Mouse (Mus musculus) heart, postnatal 4 days (tissue): Measurements from ENCODE around the gene Traf3ip1. TPM values are rescaled to one million over a fixed set of nuclear protein-coding genes. Genes with fewer than 3 reads are reported as not detected.
"Not testable (repeated sequence)": the region's sequence is repeated elsewhere in the genome, so short reads cannot be mapped to it uniquely, and the experiment has no call there.

Source experiments
- DNase-seq: peaks from one replicate; pipeline ENCODE4 v3.0.0; 2021
- total RNA-seq, 2 experiments: library from RNA; stranded (reverse); gene quantifications; 2 replicates each; pipeline ENCODE4 v1.2.3; 2021

Gene Traf3ip1
- total RNA-seq, 2 experiments from 2014 or later: 4.3 to 4.6 TPM

DNA sequence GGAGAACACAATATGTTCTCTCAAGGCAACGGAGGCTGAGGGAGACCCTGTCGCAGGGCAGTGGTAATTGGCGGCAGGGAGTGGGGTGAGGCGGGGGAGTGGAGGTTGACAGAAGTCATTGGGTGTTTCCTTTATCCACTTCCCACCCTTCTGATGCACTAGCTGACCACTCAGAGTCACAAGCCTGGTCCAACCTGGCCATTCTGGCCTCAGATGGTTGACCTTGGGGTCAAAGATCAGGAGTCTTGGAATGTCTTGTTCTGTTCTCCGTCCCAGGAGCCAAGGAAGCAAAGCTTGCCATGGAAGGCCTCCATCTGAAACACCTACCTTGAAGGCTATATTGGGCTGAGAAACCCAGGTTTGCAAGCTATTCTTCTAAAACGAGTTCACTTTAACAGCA is 28.3 kb upstream of the Traf3ip1 start:
- DNase-seq: no peak

DNA sequence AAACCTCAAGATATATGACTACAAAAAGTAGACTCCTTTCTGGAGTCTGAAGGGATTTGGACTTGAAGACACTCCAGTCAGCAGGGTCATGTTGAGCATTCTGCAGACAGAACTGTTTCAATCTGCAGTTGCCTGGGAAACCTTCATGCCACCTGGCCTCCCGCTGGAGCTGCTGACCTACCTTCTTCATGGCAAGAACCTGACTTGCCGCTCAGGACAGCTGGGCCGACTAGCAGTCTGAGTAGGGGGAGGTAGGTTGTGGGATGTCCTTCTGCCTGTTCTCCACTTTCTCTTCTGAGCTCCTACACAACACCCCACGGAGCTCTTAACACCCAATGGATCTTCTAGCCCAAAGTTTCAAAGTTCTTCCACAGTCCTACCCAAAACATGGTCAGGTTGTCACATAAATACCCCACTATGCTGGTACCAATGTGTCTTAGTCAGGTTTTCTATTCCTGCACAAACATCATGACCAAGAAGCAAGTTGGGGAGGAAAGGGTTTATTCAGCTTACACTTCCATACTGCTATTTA is 24.5 kb upstream of the Traf3ip1 start:
- no peak for DNase-seq

DNA sequence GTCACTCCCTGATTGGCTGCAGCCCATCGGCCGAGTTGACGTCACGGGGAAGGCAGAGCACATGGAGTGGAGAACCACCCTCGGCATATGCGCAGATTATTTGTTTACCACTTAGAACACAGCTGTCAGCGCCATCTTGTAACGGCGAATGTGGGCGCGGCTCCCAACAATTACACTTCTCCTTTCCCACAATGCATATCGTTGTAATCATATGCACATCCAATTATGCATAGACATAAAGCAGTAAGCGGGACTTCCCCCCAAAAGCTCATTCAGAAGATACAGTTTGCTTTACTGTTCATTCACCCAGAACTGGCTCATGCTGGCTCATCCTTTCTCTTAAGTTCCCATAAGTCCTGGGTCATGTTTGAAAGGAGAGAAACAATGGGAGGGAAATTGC is 16.3 kb upstream of the Traf3ip1 start:
- not testable (repeated sequence) for DNase-seq

DNA sequence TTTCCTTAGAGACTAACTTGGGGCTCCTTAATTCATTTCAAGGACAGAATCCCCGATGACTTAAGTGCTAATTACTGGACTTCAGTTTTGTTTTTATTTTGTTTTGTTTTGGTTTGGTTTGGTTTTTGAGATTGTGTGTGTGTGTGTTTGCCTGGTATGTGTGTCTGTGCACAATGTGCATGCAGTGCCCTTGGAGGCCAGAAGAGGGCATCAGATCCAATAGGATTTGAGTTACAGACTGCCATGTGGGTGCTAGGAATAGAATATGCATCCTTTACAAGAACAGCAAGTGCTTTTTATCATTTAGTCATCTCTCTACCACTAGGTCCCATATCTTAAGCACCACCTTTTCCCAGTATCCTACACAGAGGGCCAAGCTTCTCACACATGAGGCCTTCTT is 15.5 kb upstream of the Traf3ip1 start:
- DNase-seq: no peak

DNA sequence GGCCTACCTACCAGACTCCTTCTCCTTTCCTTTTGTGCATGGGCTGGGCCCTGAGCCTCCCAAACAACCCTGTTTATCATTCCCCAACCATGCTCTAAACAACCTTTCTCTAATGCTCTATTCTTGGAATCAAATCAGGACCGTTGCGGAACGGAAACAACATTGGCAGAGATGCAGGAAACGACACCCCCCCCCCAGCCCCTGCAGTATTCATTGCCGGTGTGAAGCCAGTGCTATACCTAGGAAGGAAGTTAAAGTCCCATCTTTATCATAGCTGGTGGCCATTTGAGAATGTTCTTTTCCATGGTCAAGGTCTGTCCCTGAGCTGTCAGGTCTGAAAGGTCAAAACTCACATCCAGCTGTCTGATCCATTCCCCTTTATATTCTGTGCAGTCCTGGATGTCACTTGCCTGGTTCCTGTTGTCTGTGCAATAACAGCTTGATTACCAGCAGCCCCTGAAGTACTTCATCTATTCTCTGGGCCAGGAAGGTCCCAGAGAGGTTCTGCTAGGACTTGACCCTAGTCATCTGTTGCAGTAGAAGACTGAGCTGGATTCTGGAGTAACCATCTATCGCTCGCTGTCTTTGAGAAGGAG is 11.7 kb upstream of the Traf3ip1 start:
- no peak for DNase-seq

DNA sequence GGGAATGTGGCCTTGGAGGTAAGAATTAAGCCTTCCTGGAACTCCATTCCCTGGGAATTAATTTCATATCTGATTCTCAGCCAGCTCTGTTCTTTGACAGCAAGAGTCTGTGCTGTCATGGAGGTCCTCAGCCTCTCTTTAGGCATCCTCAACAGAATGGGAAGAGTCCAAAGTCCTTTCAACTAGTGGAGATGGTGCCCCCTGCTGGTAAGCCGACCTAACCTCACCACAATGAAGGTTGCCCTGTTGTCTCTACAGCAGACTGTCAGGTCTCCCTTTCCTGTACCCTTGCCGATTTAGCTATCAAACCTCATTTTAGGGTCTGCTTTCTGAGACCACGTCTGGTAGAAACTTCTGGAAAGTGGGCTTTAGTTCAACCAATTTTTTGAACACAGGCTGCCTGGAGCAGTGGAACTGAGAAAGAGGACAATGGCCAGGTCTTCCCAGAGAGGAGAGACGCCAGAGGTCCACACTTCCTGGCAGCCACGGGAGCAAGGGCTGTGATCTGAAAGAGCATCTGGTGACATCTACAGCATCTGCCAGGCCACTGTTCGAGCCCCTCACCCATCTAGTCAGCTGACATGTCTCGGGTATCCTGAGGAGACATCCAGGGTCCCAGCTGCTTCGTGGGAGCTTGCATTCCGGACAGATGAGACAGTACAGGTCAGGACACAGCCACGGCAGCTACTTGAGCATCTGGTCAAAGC is 11.0 kb upstream of the Traf3ip1 start:
- peak; percentile 93 for DNase-seq

DNA sequence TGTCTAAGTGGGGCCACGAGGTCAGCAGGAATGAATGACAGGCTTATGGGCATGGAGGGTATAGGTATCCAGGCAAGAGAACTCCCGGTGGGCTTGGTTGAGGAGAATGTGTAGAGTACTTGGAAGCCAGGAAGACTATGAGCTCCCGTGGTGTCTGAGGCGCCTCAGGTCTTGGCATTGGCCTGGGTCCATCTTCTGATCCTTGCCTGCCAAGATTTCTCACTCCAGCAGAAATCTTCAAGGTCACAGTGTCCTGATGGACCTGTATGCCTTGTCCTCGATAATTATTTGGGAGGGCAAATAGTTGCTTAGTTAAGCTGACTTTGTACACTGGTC is 10.5 kb upstream of the Traf3ip1 start:
- DNase-seq: no peak

DNA sequence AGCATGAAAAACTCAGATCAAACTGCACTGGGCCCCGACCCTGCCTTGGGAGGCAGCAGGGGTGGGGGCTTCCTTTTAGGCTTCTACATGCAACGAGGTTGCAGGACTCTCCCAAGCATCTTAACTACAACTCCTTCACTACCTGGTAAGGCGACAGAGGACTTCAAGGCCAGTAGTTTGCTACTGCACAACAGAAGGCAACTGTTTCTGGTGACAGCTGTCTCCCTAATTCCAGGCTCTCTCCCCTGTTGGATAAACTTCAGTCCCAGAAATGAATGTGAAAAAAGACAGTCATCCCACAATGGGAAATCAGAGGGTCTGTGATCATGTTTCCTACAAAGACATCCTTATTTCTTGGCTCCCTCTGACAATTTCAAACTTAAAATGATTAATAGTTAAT is 9.0 kb upstream of the Traf3ip1 start:
- no peak for DNase-seq

DNA sequence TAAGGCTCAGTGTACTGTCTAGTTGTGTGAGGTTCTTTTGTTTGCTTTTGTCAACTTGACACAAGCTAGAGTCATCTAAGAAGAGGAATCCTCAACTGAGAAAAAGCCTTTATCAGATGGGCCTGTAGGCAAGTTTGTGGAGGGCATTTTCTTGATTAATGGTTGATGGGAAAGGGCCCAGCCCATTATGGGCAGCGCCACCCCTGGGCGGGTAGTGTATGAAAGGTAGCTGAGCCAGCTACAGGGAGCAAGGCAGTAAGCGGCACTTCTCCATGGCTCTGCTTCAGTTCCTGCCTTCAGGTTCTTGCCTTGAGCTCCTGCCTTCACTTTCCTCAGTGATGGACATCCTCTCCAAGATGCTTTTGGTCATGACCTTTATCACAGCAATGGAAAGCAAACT is 8.3 kb upstream of the Traf3ip1 start:
- no peak for DNase-seq

DNA sequence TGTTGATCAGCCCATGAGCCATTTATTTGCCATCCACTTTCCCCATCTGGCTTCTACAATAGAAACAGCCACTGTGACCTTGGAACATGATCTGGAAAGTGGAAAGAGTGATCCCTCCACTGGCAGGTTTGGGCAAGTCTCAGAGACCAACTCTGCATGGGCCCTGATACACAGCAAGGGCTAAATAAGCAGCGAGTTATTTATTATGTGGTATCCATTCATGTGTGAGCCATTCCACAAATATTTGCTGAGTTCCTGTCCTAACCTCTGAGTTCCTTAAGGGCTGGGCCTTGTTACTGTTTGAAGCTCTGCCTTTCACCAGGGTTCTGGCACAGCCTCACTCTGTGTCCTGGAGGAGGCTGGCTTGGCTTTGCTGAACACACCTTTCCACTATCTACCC is 4.1 kb upstream of the Traf3ip1 start:
- no peak for DNase-seq

DNA sequence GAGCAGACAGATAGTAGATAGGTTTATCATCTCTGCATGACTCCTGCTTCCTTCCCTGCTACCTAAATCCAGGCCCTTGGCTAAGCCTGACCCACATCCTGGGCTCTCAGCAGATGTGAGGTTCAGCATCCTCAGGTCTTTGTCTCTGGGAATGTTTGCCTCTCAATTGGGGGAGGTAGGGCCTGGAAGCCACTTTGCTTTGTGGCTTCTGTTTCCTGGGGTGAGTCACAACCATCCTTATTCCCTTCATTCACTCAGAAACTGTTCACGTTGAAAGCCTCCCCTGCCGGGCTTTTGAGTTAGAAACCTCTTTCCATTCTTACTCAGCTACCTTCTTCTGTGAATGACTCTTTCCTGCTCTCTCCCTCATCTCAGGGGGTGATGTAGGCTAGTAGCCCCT is 1.7 kb upstream of the Traf3ip1 start:
- no peak for DNase-seq

DNA sequence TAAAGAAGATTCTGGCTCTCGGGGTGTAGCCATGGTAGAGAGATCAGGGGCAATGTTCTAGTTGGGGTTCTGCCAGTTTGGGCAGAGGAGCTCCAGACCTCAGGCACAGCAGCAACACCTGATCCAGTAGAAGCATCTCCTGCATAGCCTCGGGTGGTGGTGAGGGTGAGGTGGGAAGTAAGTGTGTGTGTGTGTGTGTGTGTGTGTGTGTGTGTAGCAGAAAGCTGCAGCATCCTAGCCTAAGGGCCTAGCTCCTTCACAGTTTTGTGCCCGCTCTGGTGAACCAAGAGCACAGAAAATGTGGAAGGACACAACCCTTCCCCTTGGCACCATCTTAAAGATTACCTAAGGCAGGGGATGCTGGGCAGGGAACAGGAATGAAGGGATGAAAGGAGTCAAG is 509 bp upstream of the Traf3ip1 start:
- no peak for DNase-seq

DNA sequence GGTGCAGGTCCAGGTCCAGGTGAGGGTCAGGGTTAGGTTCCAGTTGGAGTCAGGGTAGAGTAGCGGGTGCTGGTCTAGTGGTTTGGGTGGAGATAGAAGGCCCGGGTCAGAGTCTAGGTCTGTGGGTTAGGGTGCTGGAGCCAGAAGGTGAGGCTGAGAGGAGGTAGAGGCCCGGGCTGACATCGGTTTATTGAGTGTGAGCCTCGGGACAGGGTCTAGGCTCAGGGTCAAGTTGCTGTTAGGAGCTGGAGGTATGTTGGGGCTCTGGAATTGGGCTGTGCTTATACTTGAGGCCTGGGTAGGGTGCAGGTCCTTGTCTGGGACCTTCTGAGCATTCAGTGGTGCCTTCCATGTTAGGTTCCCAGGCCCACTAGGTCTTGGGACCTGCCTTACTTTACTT is 874 bp downstream of the Traf3ip1 start:
- DNase-seq: no peak

DNA sequence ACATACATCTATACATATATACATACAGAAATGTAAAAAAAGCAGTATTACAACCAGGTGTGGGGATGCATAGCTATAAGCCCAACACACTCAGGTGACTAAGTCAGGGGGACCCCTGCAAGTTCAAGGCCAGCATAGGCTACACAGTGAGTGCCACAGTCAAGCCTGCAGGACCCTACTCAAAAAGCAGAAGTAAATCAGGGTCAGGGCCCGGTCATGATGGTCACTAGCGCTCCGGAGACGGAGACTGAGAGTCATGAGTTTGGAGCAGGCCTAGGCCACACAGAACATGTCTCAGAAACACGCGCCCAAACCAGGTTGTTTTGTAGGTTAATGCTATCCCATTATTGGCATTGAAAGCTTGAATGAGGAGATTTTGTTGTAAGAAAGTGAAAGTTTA is 4.1 kb downstream of the Traf3ip1 start:
- DNase-seq: no peak

DNA sequence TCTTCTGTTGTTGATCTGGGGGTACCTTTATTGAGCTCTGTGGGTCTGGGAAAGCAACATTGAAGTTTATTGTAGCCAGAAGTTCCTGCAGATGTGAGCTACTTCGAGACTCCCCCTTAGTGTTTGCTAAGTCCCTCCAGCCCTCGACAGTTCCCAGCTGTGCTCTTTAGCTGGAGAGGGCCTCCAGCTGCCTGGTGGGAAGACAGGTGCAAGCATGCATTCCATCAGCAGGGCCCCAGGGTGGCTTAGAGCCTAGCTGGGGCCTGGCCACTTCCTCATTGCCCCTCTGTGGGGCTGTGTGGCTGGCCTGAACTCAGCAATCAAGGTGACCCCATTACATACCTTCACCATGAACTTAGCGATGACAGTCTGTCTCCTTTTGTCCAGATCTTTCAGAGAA is 10.2 kb downstream of the Traf3ip1 start:
- DNase-seq: no peak

DNA sequence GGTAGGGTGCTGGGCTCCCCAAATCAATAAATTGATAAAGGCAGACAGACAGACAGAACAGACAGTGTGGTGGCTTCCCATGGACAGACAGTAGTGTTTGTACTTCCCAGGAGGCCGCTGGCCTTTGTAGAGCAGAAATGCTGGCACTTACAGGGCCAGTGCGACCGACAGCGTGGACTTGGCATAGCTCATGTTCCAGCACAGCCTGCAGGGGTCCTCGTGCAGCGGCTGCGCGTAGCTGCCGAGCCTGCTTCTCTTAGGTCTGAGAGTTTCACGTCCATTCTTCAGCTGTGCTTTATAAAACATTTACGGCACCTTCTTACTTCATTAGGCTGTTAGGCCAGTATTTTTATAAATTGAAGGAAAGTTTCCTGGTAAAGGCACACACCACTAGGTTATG is 20.5 kb downstream of the Traf3ip1 start:
- no peak for DNase-seq

DNA sequence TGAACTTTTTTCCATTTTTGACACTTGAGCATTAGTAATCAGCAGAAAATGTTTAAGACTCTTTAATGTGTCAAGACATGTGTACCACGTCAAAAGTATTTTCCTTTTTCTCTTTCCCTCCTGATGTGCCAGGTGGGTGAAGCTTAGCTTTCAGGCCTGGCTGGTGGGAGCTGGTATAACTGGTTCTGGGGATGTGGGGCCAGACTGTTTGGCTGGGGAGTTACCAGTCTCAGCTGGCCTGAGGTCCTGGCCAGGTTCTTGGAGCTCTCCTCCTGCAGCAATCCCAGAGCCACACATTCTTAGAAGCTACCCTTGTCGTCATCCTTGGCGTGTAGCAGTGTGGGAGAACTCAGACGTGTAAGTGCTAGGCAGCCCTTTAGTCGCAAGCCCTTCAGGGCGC is 21.2 kb downstream of the Traf3ip1 start:
- DNase-seq: no peak

DNA sequence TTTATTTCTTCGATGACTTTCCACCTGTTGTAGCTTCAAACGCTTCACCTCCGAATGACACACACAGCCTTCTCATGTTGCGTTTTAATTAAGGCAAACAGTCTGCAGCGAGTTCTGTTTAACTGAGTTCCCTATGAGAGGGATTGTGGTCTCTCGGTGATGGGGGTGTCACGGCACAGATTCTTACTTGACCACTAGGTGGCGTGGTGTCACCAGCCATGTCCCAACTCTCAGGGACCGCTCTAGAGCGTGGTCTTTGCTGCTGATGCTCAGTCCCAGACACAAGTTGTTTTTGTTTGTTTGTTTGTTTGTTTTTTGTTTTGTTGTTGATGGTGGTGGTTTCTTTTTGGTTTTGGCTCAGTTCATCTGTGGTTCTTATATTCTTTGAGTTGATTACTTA is 29.3 kb downstream of the Traf3ip1 start:
- DNase-seq: peak; percentile 73

DNA sequence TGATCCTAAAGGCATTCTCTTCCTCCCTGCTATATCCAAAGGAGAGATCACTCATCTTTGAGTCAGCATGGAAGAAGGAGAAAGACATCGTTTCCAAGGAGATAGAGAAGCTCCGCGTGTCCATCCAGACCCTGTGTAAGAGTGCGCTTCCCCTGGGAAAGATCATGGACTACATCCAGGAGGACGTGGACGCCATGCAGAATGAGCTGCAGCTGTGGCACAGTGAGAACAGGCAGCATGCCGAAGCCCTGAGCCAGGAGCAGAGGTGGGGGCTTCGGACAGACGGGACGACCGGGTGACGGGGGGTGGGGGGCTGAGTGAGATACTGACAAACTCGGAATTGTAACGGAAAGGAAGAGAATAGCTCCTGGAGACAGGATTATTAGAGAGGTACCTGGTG is 31.4 kb downstream of the Traf3ip1 start:
- DNase-seq: peak; percentile 61

DNA sequence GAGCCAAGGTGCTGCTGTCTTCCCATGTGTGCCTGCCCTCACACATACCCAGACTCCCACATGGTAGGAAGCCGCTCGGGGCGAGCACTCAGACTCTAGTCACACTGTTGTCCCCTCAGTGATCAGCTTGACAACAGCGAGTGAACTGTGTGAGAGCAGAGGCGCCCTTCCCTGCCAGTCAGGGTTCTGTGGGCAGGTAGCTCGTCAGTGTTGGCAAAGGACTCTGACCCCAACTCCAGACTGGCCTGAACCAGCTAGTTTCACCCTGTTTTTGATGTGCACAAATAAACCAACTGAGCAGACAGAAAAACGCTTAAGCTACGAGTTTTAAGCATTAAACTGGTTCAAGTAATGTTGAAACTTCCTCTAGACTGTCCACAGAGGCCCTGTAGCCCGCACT is 35.7 kb downstream of the Traf3ip1 start:
- no peak for DNase-seq

DNA sequence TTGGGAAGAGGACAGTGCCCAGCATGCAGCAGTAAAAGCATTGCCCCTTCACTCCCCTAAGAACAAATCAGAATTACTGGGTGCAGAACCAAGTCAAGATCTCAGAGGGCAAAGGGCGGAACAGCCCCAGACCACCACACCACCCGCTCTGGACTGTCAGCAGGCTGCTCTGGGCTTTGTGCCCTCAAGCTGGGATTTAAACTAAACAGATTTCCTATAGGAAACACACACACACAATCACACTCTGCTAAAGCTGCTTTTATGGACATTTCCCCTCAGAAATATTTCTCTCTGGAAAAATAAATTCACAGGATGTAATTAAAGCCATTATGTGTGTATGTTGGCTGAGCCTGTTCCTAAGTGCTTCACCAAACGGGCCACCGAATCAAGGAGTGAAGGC is 37.8 kb downstream of the Traf3ip1 start:
- no peak for DNase-seq

DNA sequence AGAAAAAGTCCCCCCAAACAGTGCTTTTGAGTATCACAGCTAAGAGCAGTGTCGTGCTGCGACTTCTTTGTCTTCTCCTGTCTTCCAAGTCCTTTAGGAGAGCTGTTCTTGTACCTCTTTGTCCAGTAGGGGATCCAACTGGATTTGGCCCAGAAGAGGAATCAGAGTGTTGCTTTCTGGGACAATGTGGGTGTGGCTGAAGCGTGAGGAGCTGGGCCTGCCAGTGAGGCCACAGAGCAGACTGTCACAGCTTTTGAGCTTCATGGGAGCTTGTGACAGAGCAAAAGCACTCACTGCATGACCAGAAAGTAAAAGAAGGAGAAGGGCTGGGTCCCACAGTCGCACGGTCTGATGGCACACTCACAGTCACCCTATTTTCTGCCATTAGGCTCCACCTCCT is 38.4 kb downstream of the Traf3ip1 start:
- peak; percentile 20 for DNase-seq

DNA sequence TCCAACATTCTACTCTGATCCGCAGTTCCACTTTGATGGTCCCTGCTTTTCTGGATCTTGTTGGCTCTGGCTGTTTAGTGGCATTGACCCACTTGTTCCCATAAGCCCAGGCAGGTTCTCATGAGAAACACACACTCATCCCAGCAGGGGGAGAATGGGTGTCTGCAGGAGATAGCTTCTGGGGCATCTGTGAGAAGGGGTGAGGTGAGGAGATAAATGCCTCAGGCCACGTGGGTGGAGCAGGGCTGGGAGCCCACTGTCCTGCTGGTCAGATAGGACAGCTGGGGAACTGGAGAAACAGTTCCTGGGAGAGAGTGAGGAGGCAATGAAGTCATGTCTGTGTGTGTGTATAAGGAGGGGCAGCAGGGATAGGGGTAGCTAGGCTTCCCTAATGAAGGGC is 39.0 kb downstream of the Traf3ip1 start:
- DNase-seq: peak; percentile 19

DNA sequence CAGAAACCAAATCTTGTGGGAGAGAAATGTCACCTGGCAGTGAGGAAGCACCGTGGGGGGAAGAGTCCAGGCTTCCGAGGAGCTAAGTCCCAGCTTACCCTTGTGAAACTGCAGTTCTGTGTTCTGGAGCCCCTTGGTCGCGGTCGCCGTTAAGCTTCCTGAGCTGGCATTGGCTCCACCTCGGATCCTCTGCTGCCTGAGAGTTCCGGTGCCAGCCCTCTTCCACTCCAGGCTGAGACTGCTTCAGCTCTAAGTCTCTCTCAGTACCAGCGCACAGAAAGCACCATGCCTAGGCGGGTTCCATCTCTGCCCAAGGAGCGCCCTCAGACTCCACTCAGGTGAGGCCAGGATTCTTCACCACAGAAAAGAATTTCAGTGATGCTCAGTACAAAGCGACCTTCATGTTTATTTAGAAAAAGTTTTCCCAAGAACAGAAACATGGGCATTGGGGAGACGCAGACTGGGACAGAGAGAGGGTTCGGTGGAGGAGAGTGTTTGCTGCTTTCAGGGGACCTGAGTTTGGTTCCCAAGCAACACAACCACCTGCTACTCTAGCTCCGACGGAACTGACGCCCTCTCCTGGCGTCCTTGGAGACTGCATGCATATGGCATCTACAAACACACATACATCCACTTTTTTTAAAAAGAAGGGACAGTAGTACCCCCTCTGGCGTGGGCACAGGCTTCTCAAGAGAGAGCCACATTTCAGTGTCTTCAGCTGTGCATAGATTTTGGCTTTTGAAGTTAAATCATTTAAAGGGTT is 39.7 kb downstream of the Traf3ip1 start:
- no peak for DNase-seq
